Mouse (Mus musculus) thymus, adult 2 months (tissue): ENCODE measurements around the gene Ergic3.

ENCODE experiments used
- CTCF ChIP-seq: fragments of 200-500 bp; IDR thresholded peaks from 2 replicates; pipeline ENCODE4 v1.5.1; 2012; ENCODE audit warnings: mild to moderate bottlenecking, control low read depth, low read length, moderate library complexity, borderline replicate concordance; ENCODE audit not compliant: control insufficient read depth, poor library complexity, insufficient read depth; ENCODE audit errors: extremely low read depth
- POLR2A ChIP-seq: fragments of 200-500 bp; IDR thresholded peaks from 2 replicates; pipeline ENCODE4 v1.6.1; 2012; ENCODE audit warnings: mild to moderate bottlenecking, low read length, control low read depth, moderate library complexity; ENCODE audit not compliant: control insufficient read depth, poor library complexity, insufficient read depth; ENCODE audit errors: extremely low read depth

DNA sequence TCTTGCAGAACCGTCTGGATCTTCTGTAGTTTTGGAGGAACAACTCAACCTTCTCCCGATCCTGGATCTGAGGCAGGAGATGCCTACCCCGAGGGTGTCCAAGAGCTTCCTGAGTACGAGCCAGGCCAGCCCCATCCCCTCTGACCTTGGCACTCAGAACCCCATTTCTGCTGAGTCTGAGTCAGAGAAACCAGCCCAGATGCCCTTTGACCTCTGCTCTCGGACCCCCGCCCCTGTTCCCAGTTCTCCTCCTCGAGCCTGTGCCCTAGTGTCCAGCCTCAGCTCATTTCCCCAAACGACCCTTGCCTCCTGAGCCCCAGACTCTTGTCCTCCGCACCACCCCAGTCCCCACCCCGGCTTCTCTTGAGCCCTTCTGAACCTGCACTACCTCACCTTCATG is 58.3 kb downstream of the Ergic3 start:
- TF ChIP-seq CTCF (no peak), POLR2A (no peak)
